Mouse (Mus musculus) cerebellum, postnatal 25 days (tissue): ENCODE data around the gene Nmt1.

Experiments
- DNase-seq, 2 experiments: peaks; one replicate each; pipeline ENCODE4 v3.0.0; 2021; ENCODE audit warnings: mixed read lengths in 2 of 2

Gene Nmt1

GRCm38 (mm10) chr11:103111881-103112551 lies 84.0 kb downstream of the Nmt1 start:
- DNase-seq: peak; percentile 51 to 68

- DNase-seq: no peak
These were observed 84.5 kb downstream of the Nmt1 start for GRCm38 (mm10) chr11:103112552-103112912.

- no peak for DNase-seq
These were observed 85.0 kb downstream of the Nmt1 start for GRCm38 (mm10) chr11:103113005-103113404.

- DNase-seq: no peak
These were observed 85.8 kb downstream of the Nmt1 start for GRCm38 (mm10) chr11:103113771-103114170.

GRCm38 (mm10) chr11:103114270-103114943 lies 86.4 kb downstream of the Nmt1 start:
- DNase-seq: no peak

GRCm38 (mm10) chr11:103115163-103116007 lies 87.4 kb downstream of the Nmt1 start:
- DNase-seq: peak; percentile 87 to 89

- peak; percentile 99 to 100 for DNase-seq
These were observed 88.2 kb downstream of the Nmt1 start, which contains the start of gene Hexim1 for GRCm38 (mm10) chr11:103116008-103116818. Hexim1 (plus strand) TSS chr11:103116231.

GRCm38 (mm10) chr11:103116959-103117590 lies 89.1 kb downstream of the Nmt1 start:
- peak; percentile 83 to 87 for DNase-seq

- peak in 1 of 2 experiments; percentile 67 for DNase-seq
These were observed 89.6 kb downstream of the Nmt1 start for GRCm38 (mm10) chr11:103117591-103118009.
